Mouse (Mus musculus) neutrophil, adult 83 days (primary cell): ENCODE measurements around the gene Bbs7. TPM values are rescaled to one million over a fixed set of nuclear protein-coding genes. Genes with fewer than 3 reads are reported as not detected.

Experiments
- total RNA-seq, 2 experiments: library from RNA; stranded (reverse); gene quantifications; one replicate each; pipeline ENCODE4 v1.2.4; 2023

Bbs7 gene
- total RNA-seq, result under 1 TPM; 0.46 to 0.57 TPM

GRCm38 (mm10) chr3:36613202-36613907, at the start of gene Bbs7:
TSS of gene Bbs7 (minus strand) at chr3:36613477.

GRCm38 (mm10) chr3:36571827-36572378, 41.4 kb downstream of the Bbs7 start, which contains the start of gene Ccna2:
TSS of gene Ccna2 (minus strand) at chr3:36572150.

GRCm38 (mm10) chr3:36552406-36553047, 60.8 kb downstream of the Bbs7 start, which contains the start of gene Exosc9:
TSS of gene Exosc9 (plus strand) at chr3:36552606.

Other genes with a start within 250 kb of the Bbs7 start
- gene Anxa5, start 137.6 kb downstream of the Bbs7 start, total RNA-seq, result 100 to 1,000 TPM; 124 to 145 TPM
- gene 1810062G17Rik, start 137.5 kb downstream of the Bbs7 start, total RNA-seq, result not detected
- gene Gm11549, start 91.7 kb downstream of the Bbs7 start, total RNA-seq, result not detected
- gene Exosc9, start 60.9 kb downstream of the Bbs7 start, total RNA-seq, result 10 to 100 TPM; 12.8 to 15.3 TPM
- gene Ccna2, start 41.3 kb downstream of the Bbs7 start, total RNA-seq, result 100 to 1,000 TPM in 1 of 2 experiments, 10 to 100 TPM in 1; 97.5 to 119 TPM
- not detected for gene Trpc3, start 76.7 kb upstream of the Bbs7 start, total RNA-seq
- 100 to 1,000 TPM in 1 of 2 experiments, 10 to 100 TPM in 1; 86.5 to 112 TPM for gene 4932438A13Rik, start 249.6 kb upstream of the Bbs7 start, total RNA-seq